Mouse (Mus musculus): ENCODE data around the gene Mrpl28. TPM values are rescaled to one million over a fixed set of nuclear protein-coding genes. Genes with fewer than 3 reads are reported as not detected.
A peak's percentile ranks its signal among the peaks of the same experiment; 100 is the strongest.

The Mrpl28 gene
- total RNA-seq (2012; rRNA removed) (164 and 165 TPM in 2 replicates), polyA plus RNA-seq (2012; ENCODE audit: insufficient read depth in 1 of 2, insufficient read length in 2 of 2, low read depth in 1 of 2, low replicate concordance in 2 of 2, missing spikeins in 1 of 2) (100 to 1,000 TPM; 148 to 174 TPM)

- H3K79me2 ChIP-seq (ENCODE audit: control insufficient read depth, insufficient read depth, low read length, poor library complexity): peaks cover 15% of the 10 kb centered on the region
- peak within 1 kb of the TSS; percentile 80 to 94 for H3K4me3 ChIP-seq (ENCODE audit: control insufficient read depth in 1 of 2, insufficient read depth in 1 of 2, low read depth in 2 of 2, low read length in 2 of 2)
- DNase-seq (ENCODE audit: low read depth, low spot score): peak; percentile 98
- no peaks in the 10 kb centered on the region for H3K9me3 ChIP-seq (replicated peaks; ENCODE audit: insufficient read depth, low read length)
- peak within 1 kb of the TSS; percentile 60 for H3K27ac ChIP-seq (ENCODE audit: control insufficient read depth, low read depth, low read length)
- peak within 1 kb of the TSS; percentile 88 for H3K9ac ChIP-seq (ENCODE audit: control insufficient read depth, low read depth, low read length, poor library complexity, severe bottlenecking)
- no peaks in the 10 kb centered on the region for H3K27me3 ChIP-seq (ENCODE audit: control insufficient read depth in 1 of 2, insufficient read depth in 2 of 2, low read length in 2 of 2)
- peaks cover 0 to 14% of the 10 kb centered on the region in 2 experiments; a peak in 3 of 4 replicates for H3K4me1 ChIP-seq (ENCODE audit: control insufficient read depth in 1 of 2, insufficient read depth in 2 of 2, low read length in 2 of 2)
- H3K36me3 ChIP-seq (ENCODE audit: control insufficient read depth in 1 of 2, insufficient read depth in 2 of 2, low read length in 2 of 2): no peaks in the 10 kb centered on the region; a peak in 2 of 4 replicates
- no peak for TF ChIP-seq CTCF (IDR thresholded peaks at IDR 0.05 in 2 of 3, conservative IDR thresholded peaks at IDR 0.05 in 1 of 3; ENCODE audit: control insufficient read depth in 1 of 3, insufficient read depth in 1 of 3, low read depth in 2 of 3, low read length in 3 of 3, poor library complexity in 1 of 3, severe bottlenecking in 1 of 3)
- peak; percentile 78 for TF ChIP-seq TBP (IDR thresholded peaks at IDR 0.05; ENCODE audit: low read depth, low read length)
- peak; percentile 53; the same call in 1 of the 2 replicates for TF ChIP-seq TCF12 (IDR thresholded peaks at IDR 0.05; ENCODE audit: low read depth, low read length)
- 0 out of 2 replicates have a peak, but pooled peaks have one; percentile 19 for TF ChIP-seq GATA1 (IDR thresholded peaks at IDR 0.05; ENCODE audit: low read depth, low read length)
- TF ChIP-seq EP300 (IDR thresholded peaks at IDR 0.05; ENCODE audit: low read depth in 1 of 2, low read length in 2 of 2): no peak
- no peak for TF ChIP-seq ZC3H11A (IDR thresholded peaks at IDR 0.05; ENCODE audit: low read depth, low read length)
- peak; percentile 52; the same call in 1 of the 2 replicates for TF ChIP-seq E2F4 (IDR thresholded peaks at IDR 0.05; ENCODE audit: borderline replicate concordance, low read depth, low read length)
- TF ChIP-seq USF2 (IDR thresholded peaks at IDR 0.05; ENCODE audit: borderline replicate concordance in 1 of 2, insufficient read depth in 1 of 2, low read depth in 1 of 2, low read length in 2 of 2): no peak
- TF ChIP-seq ZMIZ1 (IDR thresholded peaks at IDR 0.05; ENCODE audit: low read depth, low read length): peak; percentile 87; the same call in 1 of the 2 replicates
- TF ChIP-seq MAFK (IDR thresholded peaks at IDR 0.05; ENCODE audit: borderline replicate concordance, low read depth, low read length): no peak
- peak; percentile 98 for TF ChIP-seq NELFE (IDR thresholded peaks at IDR 0.05; ENCODE audit: low read depth, low read length)
- TF ChIP-seq UBTF (IDR thresholded peaks at IDR 0.05; ENCODE audit: borderline replicate concordance, insufficient read depth, low read depth, low read length): no peak
- TF ChIP-seq MXI1 (IDR thresholded peaks at IDR 0.05; ENCODE audit: low read depth, low read length): peak; percentile 90
- TF ChIP-seq ZKSCAN1 (IDR thresholded peaks at IDR 0.05; ENCODE audit: low read depth, low read length): no peak
- no peak for TF ChIP-seq USF1 (IDR thresholded peaks at IDR 0.05; ENCODE audit: low read depth, low read length)
- TF ChIP-seq GABPA (IDR thresholded peaks at IDR 0.05; ENCODE audit: low read depth, low read length): no peak
- TF ChIP-seq MYC (IDR thresholded peaks at IDR 0.05; ENCODE audit: low read depth, low read length): peak; percentile 86
- TF ChIP-seq POLR2AphosphoS5 (IDR thresholded peaks at IDR 0.05; ENCODE audit: borderline replicate concordance, low read depth, low read length): no peak
- no peak for TF ChIP-seq SMC3 (IDR thresholded peaks at IDR 0.05; ENCODE audit: low read depth, low read length)
- TF ChIP-seq KAT2A (conservative IDR thresholded peaks at IDR 0.05; ENCODE audit: low read depth, low read length): peak; percentile 64; the same call in 1 of the 2 replicates
- peak; percentile 44; the same call in 1 of the 2 replicates for TF ChIP-seq ELF1 (IDR thresholded peaks at IDR 0.05; ENCODE audit: low read depth, low read length)
- no peak; the same call in 1 of the 2 replicates for TF ChIP-seq ETS1 (IDR thresholded peaks at IDR 0.05; ENCODE audit: low read depth, low read length)
- peak; percentile 83 to 98 for TF ChIP-seq POLR2A (IDR thresholded peaks at IDR 0.05; ENCODE audit: control insufficient read depth in 1 of 2, insufficient read depth in 1 of 2, low read depth in 1 of 2, low read length in 2 of 2, poor library complexity in 1 of 2)
- peak; percentile 53; the same call in 1 of the 2 replicates for TF ChIP-seq CHD2 (IDR thresholded peaks at IDR 0.05; ENCODE audit: low read length)
- peak; percentile 44; the same call in 1 of the 2 replicates for TF ChIP-seq NRF1 (IDR thresholded peaks at IDR 0.05; ENCODE audit: insufficient read depth, low read depth, low read length, poor library complexity, severe bottlenecking)
- peak; percentile 93 for TF ChIP-seq HCFC1 (IDR thresholded peaks at IDR 0.05; ENCODE audit: low read depth, low read length)
- TF ChIP-seq BHLHE40 (IDR thresholded peaks at IDR 0.05; ENCODE audit: borderline replicate concordance, low read depth, low read length): peak; percentile 92
- TF ChIP-seq SIN3A (IDR thresholded peaks at IDR 0.05; ENCODE audit: low read length): peak; percentile 92
- TF ChIP-seq RAD21 (IDR thresholded peaks at IDR 0.05; ENCODE audit: low read depth, low read length): no peak
- no peak for TF ChIP-seq TAL1 (IDR thresholded peaks at IDR 0.05; ENCODE audit: low read length)
- TF ChIP-seq MAZ (IDR thresholded peaks at IDR 0.05; ENCODE audit: low read depth, low read length): peak; percentile 93
- TF ChIP-seq CHD1 (IDR thresholded peaks at IDR 0.05; ENCODE audit: low read depth, low read length): no peak
- peak; percentile 68 for TF ChIP-seq MAX (IDR thresholded peaks at IDR 0.05; ENCODE audit: low read length)
- no peak for TF ChIP-seq ZNF384 (IDR thresholded peaks at IDR 0.05; ENCODE audit: low read depth, low read length)
- TF ChIP-seq MYB (IDR thresholded peaks at IDR 0.05; ENCODE audit: low read depth, low read length): no peak
- no peak for TF ChIP-seq MEF2A (IDR thresholded peaks at IDR 0.05; ENCODE audit: extremely low read depth, insufficient replicate concordance, low read depth, low read length, poor library complexity, severe bottlenecking)
Observed at GRCm38 (mm10) chr17:26123267-26123684, at the start of gene Mrpl28. Mrpl28 (plus strand) TSS chr17:26123500.
